In the genomic region with DNA sequence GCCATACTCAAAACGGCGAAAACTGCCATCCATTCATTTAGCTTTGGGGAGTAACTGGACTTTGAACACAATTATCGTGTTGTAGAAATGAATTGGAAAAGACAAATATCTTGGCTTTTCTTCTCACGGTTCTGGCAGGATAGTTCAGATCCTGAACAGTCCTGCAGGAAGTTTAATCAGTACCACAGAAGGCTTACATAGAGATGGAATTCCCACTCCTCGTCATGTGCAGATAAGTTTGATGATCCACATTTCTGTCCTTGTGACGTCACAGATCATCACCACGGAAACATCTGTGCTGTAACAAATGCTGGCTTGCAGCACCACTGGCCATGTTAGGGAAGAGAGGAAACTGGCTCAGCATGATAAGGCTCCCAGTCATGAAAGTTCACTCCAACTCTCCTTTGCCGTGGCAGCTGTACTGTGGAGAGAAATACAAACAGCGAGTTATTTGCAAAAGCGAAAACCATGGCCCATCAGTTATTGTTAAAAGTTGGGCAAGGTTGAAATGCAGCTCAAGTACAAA, we compare ENCODE assay signal across 12 mouse cellular contexts.
DNase-seq lines count a peak whose midpoint lies in the region; ATAC-seq and TF ChIP-seq lines count a peak whose summit lies in the region.
"Had no signal": no experiment of that assay in that cellular context is flagged by ENCODE, and none has a peak within 500 bp of the region (broad histone marks: within the 10 kb centered on the region; RNA-seq: fewer than 3 reads in every experiment).

No protein-coding gene starts in this region.

- TF ChIP-seq EP300 in lung, postnatal 0 days (IDR thresholded peaks at IDR 0.05) = no peak

- ATAC-seq in lung, postnatal 0 days = no peak
- peak; percentile 80 for ATAC-seq in heart, embryonic 16.5 days (replicated peaks; ENCODE audit: extremely low read depth, insufficient read depth, low FRiP score)
- ATAC-seq in liver, embryonic 16.5 days (ENCODE audit: low read depth) = peak; percentile 43; the same call in 1 of the 2 replicates
- ATAC-seq: forebrain, embryonic 14.5 days had no signal

- no peaks in the 10 kb centered on the region for H3K36me3 ChIP-seq in lung, postnatal 0 days (ENCODE audit: insufficient read depth, low read length)
- H3K36me3 ChIP-seq in heart, embryonic 16.5 days (ENCODE audit: control insufficient read depth, insufficient read depth) = no peaks in the 10 kb centered on the region
- H3K36me3 ChIP-seq in liver, embryonic 16.5 days (ENCODE audit: control insufficient read depth, insufficient read depth) = no peaks in the 10 kb centered on the region
- H3K36me3 ChIP-seq: hindbrain, embryonic 10.5 days; limb, embryonic 10.5 days had no signal

- DNase-seq in lung, postnatal 0 days (ENCODE audit: low spot score) = peak; percentile 11
- no peak for DNase-seq in lung, adult 18-20 months
- peak; percentile 77 to 83 for DNase-seq in heart, adult 18-20 months
- DNase-seq in thymus, postnatal 25 days = no peak
- DNase-seq in layer of hippocampus, adult 11-12 months (ENCODE audit: low spot score) = no peak
- no peak for DNase-seq in frontal cortex, postnatal 14 days (ENCODE audit: low spot score in 2 of 2)

- H3K9me3 ChIP-seq in lung, postnatal 0 days (ENCODE audit: low read length) = no peaks in the 10 kb centered on the region
- H3K9me3 ChIP-seq in heart, embryonic 16.5 days (replicated peaks; ENCODE audit: control insufficient read depth, low read length) = no peaks in the 10 kb centered on the region
- H3K9me3 ChIP-seq in liver, embryonic 16.5 days (replicated peaks; ENCODE audit: control insufficient read depth, low read length) = no peaks in the 10 kb centered on the region
- H3K9me3 ChIP-seq: hindbrain, embryonic 10.5 days; limb, embryonic 10.5 days had no signal

- no peak for TF ChIP-seq CTCF in lung, postnatal 0 days (IDR thresholded peaks at IDR 0.05)

- no peak overlapping the region for H3K9ac ChIP-seq in lung, postnatal 0 days (replicated peaks; ENCODE audit: low read depth)
- H3K9ac ChIP-seq in heart, embryonic 16.5 days (ENCODE audit: low read length) = no peak overlapping the region
- H3K9ac ChIP-seq in liver, embryonic 16.5 days (ENCODE audit: low read depth, low read length) = no peak overlapping the region

- H3K4me3 ChIP-seq in lung, postnatal 0 days (ENCODE audit: low read depth, low read length) = no peak overlapping the region
- no peak overlapping the region for H3K4me3 ChIP-seq in heart, embryonic 16.5 days (ENCODE audit: low read length)
- no peak overlapping the region for H3K4me3 ChIP-seq in liver, embryonic 16.5 days (ENCODE audit: low read depth, low read length)
- H3K4me3 ChIP-seq: hindbrain, embryonic 10.5 days; layer of hippocampus, adult 2 months; limb, embryonic 10.5 days had no signal

- WGBS in lung, postnatal 0 days = 42% methylated on average over 10 of the region's 10 CpGs
- 39% methylated on average over 10 of the region's 10 CpGs for WGBS in heart, embryonic 16.5 days
- 17% methylated on average over 10 of the region's 10 CpGs for WGBS in liver, embryonic 16.5 days (ENCODE audit: insufficient replicate concordance)

- no peak overlapping the region for H3K27ac ChIP-seq in lung, postnatal 0 days (ENCODE audit: low read length)
- peak overlapping the region; percentile 72 for H3K27ac ChIP-seq in heart, embryonic 16.5 days (ENCODE audit: low read length)
- H3K27ac ChIP-seq in liver, embryonic 16.5 days (ENCODE audit: low read length) = no peak overlapping the region
- H3K27ac ChIP-seq: layer of hippocampus, adult 2 months; limb, embryonic 10.5 days had no signal

- no peak overlapping the region for H3K4me2 ChIP-seq in lung, postnatal 0 days (replicated peaks; ENCODE audit: low read depth, low read length)
- no peak overlapping the region for H3K4me2 ChIP-seq in heart, embryonic 16.5 days (ENCODE audit: low read depth, low read length)
- no peak overlapping the region for H3K4me2 ChIP-seq in liver, embryonic 16.5 days (ENCODE audit: low read depth, low read length)

- H3K27me3 ChIP-seq in lung, postnatal 0 days (replicated peaks; ENCODE audit: insufficient read depth, low read length) = no peaks in the 10 kb centered on the region
- H3K27me3 ChIP-seq in heart, embryonic 16.5 days (ENCODE audit: control insufficient read depth, insufficient read depth, low read length) = no peaks in the 10 kb centered on the region
- H3K27me3 ChIP-seq in liver, embryonic 16.5 days (ENCODE audit: control insufficient read depth, insufficient read depth, low read depth, low read length) = no peaks in the 10 kb centered on the region

- no peaks in the 10 kb centered on the region for H3K4me1 ChIP-seq in lung, postnatal 0 days (ENCODE audit: insufficient read depth, low read depth, low read length)
- H3K4me1 ChIP-seq in heart, embryonic 16.5 days (ENCODE audit: control insufficient read depth, insufficient read depth, low read length) = 0 out of 2 replicates have a peak, but pooled peaks cover 5% of the 10 kb centered on the region
- no peaks in the 10 kb centered on the region; the same call in 1 of the 2 replicates for H3K4me1 ChIP-seq in liver, embryonic 16.5 days (ENCODE audit: control insufficient read depth, low read depth, low read length)

Comparison
In these comparisons a context has a peak if more than half of its experiments do, and no peak if none do; other contexts are left out.
1. DNase-seq: peak in lung, postnatal 0 days (single experiment) and heart, adult 18-20 months (2 of 2); none in lung, adult 18-20 months (0 of 2), thymus, postnatal 25 days (single experiment), layer of hippocampus, adult 11-12 months (single experiment) and frontal cortex, postnatal 14 days (0 of 2).